Mouse (Mus musculus): ENCODE measurements around the gene 4931422A03Rik. TPM values are rescaled to one million over a fixed set of nuclear protein-coding genes. Genes with fewer than 3 reads are reported as not detected.

Gene 4931422A03Rik
- polyA plus RNA-seq, 1 experiment from 2014 or later, result 2.0 TPM

DNA sequence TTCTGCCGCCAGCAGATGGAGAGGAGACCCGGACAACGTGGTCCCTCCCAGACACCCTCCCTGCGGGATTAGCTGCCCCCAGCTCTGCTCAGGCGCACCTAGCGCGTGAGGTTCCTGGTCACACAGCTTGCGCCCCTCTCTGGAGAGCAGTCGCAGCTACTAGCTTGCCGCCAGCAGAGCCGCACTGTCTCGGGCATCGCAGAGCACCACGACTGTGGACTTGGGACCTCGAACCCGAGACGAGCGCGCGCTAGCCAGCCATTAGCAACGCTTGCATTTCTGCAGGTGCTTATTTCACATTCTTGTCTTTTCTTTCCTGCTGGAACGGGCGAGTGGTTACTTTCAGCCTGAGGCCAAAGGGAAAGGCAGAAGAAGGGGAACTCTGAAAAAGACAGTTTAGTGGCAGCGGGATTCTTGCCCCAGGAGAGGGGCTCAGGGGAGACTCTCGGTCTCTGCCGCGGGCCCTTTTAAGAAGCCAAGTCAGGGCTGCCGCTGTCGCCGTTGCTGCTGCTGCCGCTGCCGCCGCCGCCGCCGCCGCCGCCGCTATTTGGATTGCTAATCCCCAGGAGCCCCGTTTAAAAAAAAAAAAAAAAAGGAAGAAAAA is 58.6 kb downstream of the 4931422A03Rik start:
- peaks cover 0 to 7% of the 10 kb centered on the region in 2 experiments; a peak in 1 of 4 replicates for H3K4me1 ChIP-seq (ENCODE audit: control insufficient read depth in 2 of 2, insufficient read depth in 2 of 2, low read length in 2 of 2)
- peak overlapping the region; percentile 53 to 84 for H3K4me3 ChIP-seq (ENCODE audit: control insufficient read depth in 1 of 2, insufficient read depth in 1 of 2, low read depth in 1 of 2, low read length in 2 of 2)
- peak overlapping the region; percentile 98 for H3K4me2 ChIP-seq (ENCODE audit: low read length)
- H3K9ac ChIP-seq (ENCODE audit: low read length), result peak overlapping the region; percentile 80
- peaks cover 8% of the 10 kb centered on the region; the same call in 1 of the 2 replicates for H3K36me3 ChIP-seq (ENCODE audit: control insufficient read depth, insufficient read depth, low read length)
- H3K27ac ChIP-seq (replicated peaks in 1 of 2; ENCODE audit: control insufficient read depth in 1 of 2, insufficient read depth in 1 of 2, low read depth in 2 of 2, low read length in 2 of 2), result peak overlapping the region; percentile 25 to 75
- 1% methylated on average over 40 of the region's 40 CpGs for WGBS
- H3K9me3 ChIP-seq (ENCODE audit: control insufficient read depth, low read length), result no peaks in the 10 kb centered on the region
- H3K27me3 ChIP-seq (ENCODE audit: control insufficient read depth, insufficient read depth, low read length), result peaks cover 43% of the 10 kb centered on the region
- ATAC-seq (ENCODE audit: insufficient number of reproducible peaks, insufficient read depth, low FRiP score, low read depth), result peak; percentile 79

DNA sequence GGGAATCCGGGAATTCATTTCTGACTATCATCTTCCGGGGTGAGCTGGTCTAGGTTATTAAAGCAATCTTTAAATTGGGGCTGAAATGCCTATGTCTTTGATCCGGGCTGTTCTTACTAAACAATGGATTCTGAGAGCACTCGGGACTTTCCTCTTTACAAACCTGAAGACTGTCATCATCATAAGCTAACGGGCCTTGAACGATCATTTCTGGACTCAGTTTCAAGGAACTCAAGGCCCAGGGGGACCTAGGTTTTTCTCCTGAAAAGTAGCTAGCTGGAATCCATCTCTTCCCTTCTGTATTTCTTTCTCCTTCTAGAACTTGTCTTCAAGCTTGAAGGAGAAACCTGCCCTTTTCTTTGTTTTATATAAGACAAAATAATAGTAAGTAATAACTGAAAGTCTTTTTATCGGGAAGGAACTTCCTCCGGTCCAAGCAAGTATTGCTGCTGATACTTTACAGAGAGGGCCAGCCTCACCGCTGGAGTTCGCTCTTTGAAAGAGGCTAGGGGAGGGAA is 59.2 kb downstream of the 4931422A03Rik start:
- Histone ChIP-seq H3K9ac (ENCODE audit: low read length) (peak overlapping the region; percentile 80; the same call in 1 of the 2 replicates), H3K4me3 (ENCODE audit: control insufficient read depth in 1 of 2, insufficient read depth in 1 of 2, low read depth in 1 of 2, low read length in 2 of 2) (peak overlapping the region; percentile 53 to 84), H3K4me2 (ENCODE audit: low read length) (peak overlapping the region; percentile 98), H3K27me3 (ENCODE audit: control insufficient read depth, insufficient read depth, low read length) (peaks cover 43% of the 10 kb centered on the region), H3K9me3 (ENCODE audit: control insufficient read depth, low read length) (no peaks in the 10 kb centered on the region), H3K27ac (replicated peaks in 1 of 2; ENCODE audit: control insufficient read depth in 1 of 2, insufficient read depth in 1 of 2, low read depth in 2 of 2, low read length in 2 of 2) (peak overlapping the region; percentile 25 to 75; a peak in 2 of 4 replicates), H3K36me3 (ENCODE audit: control insufficient read depth, insufficient read depth, low read length) (peaks cover 8% of the 10 kb centered on the region; the same call in 1 of the 2 replicates), H3K4me1 (ENCODE audit: control insufficient read depth in 2 of 2, insufficient read depth in 2 of 2, low read length in 2 of 2) (peaks cover 0 to 7% of the 10 kb centered on the region in 2 experiments; a peak in 1 of 4 replicates)
- no peak for ATAC-seq (ENCODE audit: insufficient number of reproducible peaks, insufficient read depth, low FRiP score, low read depth)
- 29% methylated on average over 10 of the region's 10 CpGs for WGBS

DNA sequence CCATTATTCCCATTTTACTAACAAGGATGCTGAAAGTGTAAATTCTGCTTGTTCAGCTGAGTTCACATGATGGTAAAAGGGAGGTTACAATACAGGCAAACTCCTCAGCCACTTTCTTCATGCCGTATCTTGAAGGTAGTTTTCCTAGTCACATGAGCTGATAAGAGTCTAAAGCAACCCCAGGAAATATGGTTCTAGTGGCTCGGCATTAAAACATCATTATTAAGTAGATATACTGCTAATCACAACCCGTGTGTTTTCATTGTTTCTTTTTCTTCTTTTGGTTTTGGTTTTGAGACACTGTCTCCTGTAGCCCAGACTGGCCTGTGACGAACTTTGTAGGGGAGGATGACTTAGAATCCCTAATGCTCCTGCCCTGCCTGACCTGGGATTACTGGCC is 60.0 kb downstream of the 4931422A03Rik start:
- Histone ChIP-seq H3K4me1 (ENCODE audit: control insufficient read depth in 2 of 2, insufficient read depth in 2 of 2, low read length in 2 of 2) (peaks cover 0 to 7% of the 10 kb centered on the region in 2 experiments; a peak in 1 of 4 replicates), H3K27me3 (ENCODE audit: control insufficient read depth, insufficient read depth, low read length) (peaks cover 41% of the 10 kb centered on the region), H3K4me2 (ENCODE audit: low read length) (no peak overlapping the region), H3K36me3 (ENCODE audit: control insufficient read depth, insufficient read depth, low read length) (peaks cover 3% of the 10 kb centered on the region; the same call in 1 of the 2 replicates), H3K4me3 (ENCODE audit: control insufficient read depth in 1 of 2, insufficient read depth in 1 of 2, low read depth in 1 of 2, low read length in 2 of 2) (no peak overlapping the region), H3K9ac (ENCODE audit: low read length) (no peak overlapping the region), H3K27ac (replicated peaks in 1 of 2; ENCODE audit: control insufficient read depth in 1 of 2, insufficient read depth in 1 of 2, low read depth in 2 of 2, low read length in 2 of 2) (no peak overlapping the region), H3K9me3 (ENCODE audit: control insufficient read depth, low read length) (no peaks in the 10 kb centered on the region)
- ATAC-seq (ENCODE audit: insufficient number of reproducible peaks, insufficient read depth, low FRiP score, low read depth), result no peak
- WGBS, result 70% methylated on average over 4 of the region's 4 CpGs

DNA sequence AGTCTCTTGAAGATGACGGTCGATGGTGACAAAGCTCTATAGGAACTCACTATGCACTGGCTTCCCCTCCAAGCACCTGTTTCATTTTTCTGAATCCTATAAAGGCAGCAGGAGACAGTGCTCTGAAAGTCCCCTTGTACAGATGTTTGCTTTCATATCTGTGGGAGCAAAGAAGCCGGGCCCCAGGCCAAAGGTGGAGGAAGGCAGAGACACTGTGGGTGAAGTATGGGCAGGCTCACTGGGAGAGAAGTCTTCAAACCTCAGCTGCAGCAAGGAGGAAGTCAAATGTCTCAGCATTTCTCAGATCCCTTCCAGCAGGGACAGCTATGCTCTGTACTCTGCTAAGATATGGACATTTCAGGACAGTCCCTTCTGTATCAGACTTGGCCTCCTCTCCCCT is 62.8 kb downstream of the 4931422A03Rik start:
- Histone ChIP-seq H3K9ac (ENCODE audit: low read length) (no peak overlapping the region), H3K4me2 (ENCODE audit: low read length) (no peak overlapping the region)

DNA sequence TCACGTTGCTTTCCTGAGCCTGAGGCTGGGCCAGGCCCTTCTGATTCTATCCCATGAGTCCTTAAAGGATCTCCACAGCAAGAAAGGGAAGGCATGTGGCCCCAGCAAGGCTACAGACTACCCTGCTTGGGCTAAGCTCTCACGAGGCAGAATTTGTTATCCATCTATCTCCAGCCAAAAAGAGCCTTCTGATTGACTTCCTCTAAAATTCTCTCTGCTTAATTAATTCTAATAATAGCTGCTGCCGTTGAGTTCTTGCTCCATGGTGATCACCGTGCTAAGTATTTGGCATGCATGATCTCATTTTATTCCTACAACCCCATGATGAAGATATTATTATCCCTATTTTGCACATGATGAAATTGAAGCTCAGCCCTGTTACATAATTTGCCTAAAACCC is 65.8 kb downstream of the 4931422A03Rik start:
- H3K9ac ChIP-seq (ENCODE audit: low read length), result no peak overlapping the region
- H3K4me2 ChIP-seq (ENCODE audit: low read length), result no peak overlapping the region
- WGBS, result 57% methylated on average over 4 of the region's 4 CpGs
- no peak overlapping the region for H3K27ac ChIP-seq (replicated peaks in 1 of 2; ENCODE audit: control insufficient read depth in 1 of 2, insufficient read depth in 1 of 2, low read depth in 2 of 2, low read length in 2 of 2)
- H3K9me3 ChIP-seq (ENCODE audit: control insufficient read depth, low read length), result no peaks in the 10 kb centered on the region
- no peaks in the 10 kb centered on the region for H3K36me3 ChIP-seq (ENCODE audit: control insufficient read depth, insufficient read depth, low read length)
- no peak overlapping the region for H3K4me3 ChIP-seq (ENCODE audit: control insufficient read depth in 1 of 2, insufficient read depth in 1 of 2, low read depth in 1 of 2, low read length in 2 of 2)
- ATAC-seq (ENCODE audit: insufficient number of reproducible peaks, insufficient read depth, low FRiP score, low read depth), result no peak
- H3K27me3 ChIP-seq (ENCODE audit: control insufficient read depth, insufficient read depth, low read length), result peaks cover 9% of the 10 kb centered on the region
- no peaks in the 10 kb centered on the region for H3K4me1 ChIP-seq (ENCODE audit: control insufficient read depth in 2 of 2, insufficient read depth in 2 of 2, low read length in 2 of 2)

More for the DNA sequence above, 62.8 kb downstream of the 4931422A03Rik start:
- 90% methylated on average over 3 of the region's 3 CpGs for WGBS
- Histone ChIP-seq H3K36me3 (ENCODE audit: control insufficient read depth, insufficient read depth, low read length) (no peaks in the 10 kb centered on the region), H3K27ac (replicated peaks in 1 of 2; ENCODE audit: control insufficient read depth in 1 of 2, insufficient read depth in 1 of 2, low read depth in 2 of 2, low read length in 2 of 2) (no peak overlapping the region), H3K9me3 (ENCODE audit: control insufficient read depth, low read length) (no peaks in the 10 kb centered on the region), H3K4me1 (ENCODE audit: control insufficient read depth in 2 of 2, insufficient read depth in 2 of 2, low read length in 2 of 2) (no peaks in the 10 kb centered on the region), H3K27me3 (ENCODE audit: control insufficient read depth, insufficient read depth, low read length) (peaks cover 18% of the 10 kb centered on the region), H3K4me3 (ENCODE audit: control insufficient read depth in 1 of 2, insufficient read depth in 1 of 2, low read depth in 1 of 2, low read length in 2 of 2) (no peak overlapping the region)
- ATAC-seq (ENCODE audit: insufficient number of reproducible peaks, insufficient read depth, low FRiP score, low read depth), result no peak

- no peak overlapping the region for H3K9ac ChIP-seq (ENCODE audit: low read length)
- H3K36me3 ChIP-seq (ENCODE audit: control insufficient read depth, insufficient read depth, low read length), result no peaks in the 10 kb centered on the region
- H3K4me3 ChIP-seq (ENCODE audit: control insufficient read depth in 1 of 2, insufficient read depth in 1 of 2, low read depth in 1 of 2, low read length in 2 of 2), result no peak overlapping the region
- no peaks in the 10 kb centered on the region for H3K9me3 ChIP-seq (ENCODE audit: control insufficient read depth, low read length)
- H3K4me2 ChIP-seq (ENCODE audit: low read length), result no peak overlapping the region
- H3K4me1 ChIP-seq (ENCODE audit: control insufficient read depth in 2 of 2, insufficient read depth in 2 of 2, low read length in 2 of 2), result no peaks in the 10 kb centered on the region
- WGBS, result 82% methylated on average over 6 of the region's 6 CpGs
- H3K27ac ChIP-seq (replicated peaks in 1 of 2; ENCODE audit: control insufficient read depth in 1 of 2, insufficient read depth in 1 of 2, low read depth in 2 of 2, low read length in 2 of 2), result no peak overlapping the region
- no peaks in the 10 kb centered on the region; the same call in 1 of the 2 replicates for H3K27me3 ChIP-seq (ENCODE audit: control insufficient read depth, insufficient read depth, low read length)
- ATAC-seq (ENCODE audit: insufficient number of reproducible peaks, insufficient read depth, low FRiP score, low read depth), result no peak
Observed at GRCm38 (mm10) chr2:103959574-103959973, 68.6 kb downstream of the 4931422A03Rik start.

DNA sequence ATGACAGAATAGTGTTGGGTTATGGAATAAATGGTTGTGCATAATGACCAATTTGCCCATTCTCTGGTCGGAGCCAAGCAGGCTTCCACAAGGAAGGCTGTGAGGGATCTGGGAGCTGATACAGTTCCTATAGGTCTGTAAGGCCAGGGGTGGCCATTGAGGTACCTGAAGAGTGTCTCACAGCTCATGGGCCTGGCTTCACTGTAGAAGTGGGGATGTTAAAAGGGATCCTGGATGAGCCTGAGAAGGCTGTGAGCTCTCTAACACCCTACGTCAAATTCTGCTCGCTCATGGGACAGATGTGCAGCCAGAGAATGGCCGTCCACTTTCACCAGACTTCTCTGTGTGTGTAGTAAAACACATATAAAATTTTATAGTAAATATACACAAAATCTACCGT is 69.1 kb downstream of the 4931422A03Rik start:
- 87% methylated on average over 5 of the region's 5 CpGs for WGBS
- Histone ChIP-seq H3K4me2 (ENCODE audit: low read length) (no peak overlapping the region), H3K4me3 (ENCODE audit: control insufficient read depth in 1 of 2, insufficient read depth in 1 of 2, low read depth in 1 of 2, low read length in 2 of 2) (no peak overlapping the region), H3K9me3 (ENCODE audit: control insufficient read depth, low read length) (no peaks in the 10 kb centered on the region), H3K27me3 (ENCODE audit: control insufficient read depth, insufficient read depth, low read length) (no peaks in the 10 kb centered on the region; the same call in 1 of the 2 replicates), H3K4me1 (ENCODE audit: control insufficient read depth in 2 of 2, insufficient read depth in 2 of 2, low read length in 2 of 2) (no peaks in the 10 kb centered on the region), H3K36me3 (ENCODE audit: control insufficient read depth, insufficient read depth, low read length) (no peaks in the 10 kb centered on the region), H3K27ac (replicated peaks in 1 of 2; ENCODE audit: control insufficient read depth in 1 of 2, insufficient read depth in 1 of 2, low read depth in 2 of 2, low read length in 2 of 2) (no peak overlapping the region), H3K9ac (ENCODE audit: low read length) (no peak overlapping the region)
- no peak for ATAC-seq (ENCODE audit: insufficient number of reproducible peaks, insufficient read depth, low FRiP score, low read depth)
